Mouse (Mus musculus): ENCODE data around the gene Chrm5. TPM values are rescaled to one million over a fixed set of nuclear protein-coding genes. Genes with fewer than 3 reads are reported as not detected.

Gene Chrm5
- polyA plus RNA-seq (2014; fragmentation: Nextera tagmentation; extraction: Ambion mirVana), result not detected in 2 replicates

- no peak within 1 kb of the TSS for H3K27ac ChIP-seq (replicated peaks in 1 of 2; ENCODE audit: control insufficient read depth in 1 of 2, insufficient read depth in 1 of 2, low read depth in 2 of 2, low read length in 2 of 2)
- H3K9me3 ChIP-seq (ENCODE audit: control insufficient read depth, low read length), result no peaks in the 10 kb centered on the region
- H3K4me3 ChIP-seq (ENCODE audit: control insufficient read depth in 1 of 2, insufficient read depth in 1 of 2, low read depth in 1 of 2, low read length in 2 of 2), result no peak within 1 kb of the TSS
- ATAC-seq (ENCODE audit: insufficient number of reproducible peaks, insufficient read depth, low FRiP score, low read depth), result no peak
- no peak within 1 kb of the TSS for H3K9ac ChIP-seq (ENCODE audit: low read length)
- H3K4me2 ChIP-seq (ENCODE audit: low read length), result no peak within 1 kb of the TSS
- WGBS, result 92% methylated on average over 5 of the region's 5 CpGs
- no peaks in the 10 kb centered on the region for H3K27me3 ChIP-seq (ENCODE audit: control insufficient read depth, insufficient read depth, low read length)
- peaks cover 3 to 5% of the 10 kb centered on the region in 2 experiments; a peak in 2 of 4 replicates for H3K4me1 ChIP-seq (ENCODE audit: control insufficient read depth in 2 of 2, insufficient read depth in 2 of 2, low read length in 2 of 2)
- no peaks in the 10 kb centered on the region for H3K36me3 ChIP-seq (ENCODE audit: control insufficient read depth, insufficient read depth, low read length)
Observed at GRCm38 (mm10) chr2:112480669-112481068, at the start of gene Chrm5. Gene Chrm5, minus strand, starts transcription at chr2:112480769.

GRCm38 (mm10) chr2:112526933-112527332, 46.4 kb upstream of the Chrm5 start:
- Histone ChIP-seq H3K4me2 (ENCODE audit: low read length) (no peak overlapping the region), H3K4me1 (ENCODE audit: control insufficient read depth in 2 of 2, insufficient read depth in 2 of 2, low read length in 2 of 2) (no peaks in the 10 kb centered on the region), H3K9ac (ENCODE audit: low read length) (no peak overlapping the region), H3K27me3 (ENCODE audit: control insufficient read depth, insufficient read depth, low read length) (no peaks in the 10 kb centered on the region), H3K4me3 (ENCODE audit: control insufficient read depth in 1 of 2, insufficient read depth in 1 of 2, low read depth in 1 of 2, low read length in 2 of 2) (no peak overlapping the region), H3K9me3 (ENCODE audit: control insufficient read depth, low read length) (no peaks in the 10 kb centered on the region), H3K27ac (replicated peaks in 1 of 2; ENCODE audit: control insufficient read depth in 1 of 2, insufficient read depth in 1 of 2, low read depth in 2 of 2, low read length in 2 of 2) (no peak overlapping the region), H3K36me3 (ENCODE audit: control insufficient read depth, insufficient read depth, low read length) (no peaks in the 10 kb centered on the region)
- WGBS, result 74% methylated on average over 3 of the region's 3 CpGs
- no peak for ATAC-seq (ENCODE audit: insufficient number of reproducible peaks, insufficient read depth, low FRiP score, low read depth)

- Histone ChIP-seq H3K27ac (replicated peaks in 1 of 2; ENCODE audit: control insufficient read depth in 1 of 2, insufficient read depth in 1 of 2, low read depth in 2 of 2, low read length in 2 of 2) (no peak overlapping the region), H3K4me3 (ENCODE audit: control insufficient read depth in 1 of 2, insufficient read depth in 1 of 2, low read depth in 1 of 2, low read length in 2 of 2) (no peak overlapping the region), H3K4me2 (ENCODE audit: low read length) (no peak overlapping the region), H3K36me3 (ENCODE audit: control insufficient read depth, insufficient read depth, low read length) (no peaks in the 10 kb centered on the region), H3K9me3 (ENCODE audit: control insufficient read depth, low read length) (no peaks in the 10 kb centered on the region), H3K4me1 (ENCODE audit: control insufficient read depth in 2 of 2, insufficient read depth in 2 of 2, low read length in 2 of 2) (no peaks in the 10 kb centered on the region), H3K27me3 (ENCODE audit: control insufficient read depth, insufficient read depth, low read length) (no peaks in the 10 kb centered on the region), H3K9ac (ENCODE audit: low read length) (no peak overlapping the region)
- ATAC-seq (ENCODE audit: insufficient number of reproducible peaks, insufficient read depth, low FRiP score, low read depth), result no peak
- 83% methylated on average over 4 of the region's 4 CpGs for WGBS
Observed at GRCm38 (mm10) chr2:112520526-112521482, 40.2 kb upstream of the Chrm5 start.

- H3K27me3 ChIP-seq (ENCODE audit: control insufficient read depth, insufficient read depth, low read length), result no peaks in the 10 kb centered on the region
- H3K27ac ChIP-seq (replicated peaks in 1 of 2; ENCODE audit: control insufficient read depth in 1 of 2, insufficient read depth in 1 of 2, low read depth in 2 of 2, low read length in 2 of 2), result no peak overlapping the region
- H3K4me1 ChIP-seq (ENCODE audit: control insufficient read depth in 2 of 2, insufficient read depth in 2 of 2, low read length in 2 of 2), result no peaks in the 10 kb centered on the region
- H3K4me3 ChIP-seq (ENCODE audit: control insufficient read depth in 1 of 2, insufficient read depth in 1 of 2, low read depth in 1 of 2, low read length in 2 of 2), result no peak overlapping the region
- H3K9me3 ChIP-seq (ENCODE audit: control insufficient read depth, low read length), result no peaks in the 10 kb centered on the region
- no peaks in the 10 kb centered on the region for H3K36me3 ChIP-seq (ENCODE audit: control insufficient read depth, insufficient read depth, low read length)
- ATAC-seq (ENCODE audit: insufficient number of reproducible peaks, insufficient read depth, low FRiP score, low read depth), result no peak
- no peak overlapping the region for H3K9ac ChIP-seq (ENCODE audit: low read length)
- no peak overlapping the region for H3K4me2 ChIP-seq (ENCODE audit: low read length)
Observed at GRCm38 (mm10) chr2:112518541-112518940, 38.0 kb upstream of the Chrm5 start.

GRCm38 (mm10) chr2:112517218-112517617, 36.6 kb upstream of the Chrm5 start:
- H3K4me3 ChIP-seq (ENCODE audit: control insufficient read depth in 1 of 2, insufficient read depth in 1 of 2, low read depth in 1 of 2, low read length in 2 of 2), result no peak overlapping the region
- H3K4me1 ChIP-seq (ENCODE audit: control insufficient read depth in 2 of 2, insufficient read depth in 2 of 2, low read length in 2 of 2), result no peaks in the 10 kb centered on the region
- no peaks in the 10 kb centered on the region for H3K36me3 ChIP-seq (ENCODE audit: control insufficient read depth, insufficient read depth, low read length)
- 86% methylated on average over 3 of the region's 3 CpGs for WGBS
- no peak overlapping the region for H3K9ac ChIP-seq (ENCODE audit: low read length)
- H3K27ac ChIP-seq (replicated peaks in 1 of 2; ENCODE audit: control insufficient read depth in 1 of 2, insufficient read depth in 1 of 2, low read depth in 2 of 2, low read length in 2 of 2), result no peak overlapping the region
- no peak overlapping the region for H3K4me2 ChIP-seq (ENCODE audit: low read length)
- ATAC-seq (ENCODE audit: insufficient number of reproducible peaks, insufficient read depth, low FRiP score, low read depth), result no peak
- H3K27me3 ChIP-seq (ENCODE audit: control insufficient read depth, insufficient read depth, low read length), result no peaks in the 10 kb centered on the region
- H3K9me3 ChIP-seq (ENCODE audit: control insufficient read depth, low read length), result no peaks in the 10 kb centered on the region

- no peaks in the 10 kb centered on the region for H3K27me3 ChIP-seq (ENCODE audit: control insufficient read depth, insufficient read depth, low read length)
- no peaks in the 10 kb centered on the region for H3K4me1 ChIP-seq (ENCODE audit: control insufficient read depth in 2 of 2, insufficient read depth in 2 of 2, low read length in 2 of 2)
- 49% methylated on average over 3 of the region's 3 CpGs for WGBS
- no peak overlapping the region for H3K4me2 ChIP-seq (ENCODE audit: low read length)
- no peaks in the 10 kb centered on the region for H3K9me3 ChIP-seq (ENCODE audit: control insufficient read depth, low read length)
- H3K4me3 ChIP-seq (ENCODE audit: control insufficient read depth in 1 of 2, insufficient read depth in 1 of 2, low read depth in 1 of 2, low read length in 2 of 2), result no peak overlapping the region
- H3K36me3 ChIP-seq (ENCODE audit: control insufficient read depth, insufficient read depth, low read length), result no peaks in the 10 kb centered on the region
- ATAC-seq (ENCODE audit: insufficient number of reproducible peaks, insufficient read depth, low FRiP score, low read depth), result no peak
- H3K9ac ChIP-seq (ENCODE audit: low read length), result no peak overlapping the region
- H3K27ac ChIP-seq (replicated peaks in 1 of 2; ENCODE audit: control insufficient read depth in 1 of 2, insufficient read depth in 1 of 2, low read depth in 2 of 2, low read length in 2 of 2), result no peak overlapping the region
Observed at GRCm38 (mm10) chr2:112516728-112517127, 36.2 kb upstream of the Chrm5 start.

- Histone ChIP-seq H3K36me3 (ENCODE audit: control insufficient read depth, insufficient read depth, low read length) (no peaks in the 10 kb centered on the region), H3K9ac (ENCODE audit: low read length) (no peak overlapping the region), H3K9me3 (ENCODE audit: control insufficient read depth, low read length) (no peaks in the 10 kb centered on the region), H3K27me3 (ENCODE audit: control insufficient read depth, insufficient read depth, low read length) (no peaks in the 10 kb centered on the region), H3K4me1 (ENCODE audit: control insufficient read depth in 2 of 2, insufficient read depth in 2 of 2, low read length in 2 of 2) (0 out of 4 replicates have a peak, but pooled peaks cover 0 to 4% of the 10 kb centered on the region in 2 experiments), H3K4me2 (ENCODE audit: low read length) (no peak overlapping the region), H3K4me3 (ENCODE audit: control insufficient read depth in 1 of 2, insufficient read depth in 1 of 2, low read depth in 1 of 2, low read length in 2 of 2) (no peak overlapping the region), H3K27ac (replicated peaks in 1 of 2; ENCODE audit: control insufficient read depth in 1 of 2, insufficient read depth in 1 of 2, low read depth in 2 of 2, low read length in 2 of 2) (no peak overlapping the region)
- WGBS, result 85% methylated on average over 1 of the region's 1 CpGs
- ATAC-seq (ENCODE audit: insufficient number of reproducible peaks, insufficient read depth, low FRiP score, low read depth), result no peak
Observed at GRCm38 (mm10) chr2:112513036-112513435, 32.5 kb upstream of the Chrm5 start.
